Mouse (Mus musculus) cerebellum, adult 9-10 months (tissue): ENCODE results near the gene Sel1l3.

Experiments
- DNase-seq: peaks from one replicate; pipeline ENCODE4 v3.0.0; 2022

The Sel1l3 gene

DNA sequence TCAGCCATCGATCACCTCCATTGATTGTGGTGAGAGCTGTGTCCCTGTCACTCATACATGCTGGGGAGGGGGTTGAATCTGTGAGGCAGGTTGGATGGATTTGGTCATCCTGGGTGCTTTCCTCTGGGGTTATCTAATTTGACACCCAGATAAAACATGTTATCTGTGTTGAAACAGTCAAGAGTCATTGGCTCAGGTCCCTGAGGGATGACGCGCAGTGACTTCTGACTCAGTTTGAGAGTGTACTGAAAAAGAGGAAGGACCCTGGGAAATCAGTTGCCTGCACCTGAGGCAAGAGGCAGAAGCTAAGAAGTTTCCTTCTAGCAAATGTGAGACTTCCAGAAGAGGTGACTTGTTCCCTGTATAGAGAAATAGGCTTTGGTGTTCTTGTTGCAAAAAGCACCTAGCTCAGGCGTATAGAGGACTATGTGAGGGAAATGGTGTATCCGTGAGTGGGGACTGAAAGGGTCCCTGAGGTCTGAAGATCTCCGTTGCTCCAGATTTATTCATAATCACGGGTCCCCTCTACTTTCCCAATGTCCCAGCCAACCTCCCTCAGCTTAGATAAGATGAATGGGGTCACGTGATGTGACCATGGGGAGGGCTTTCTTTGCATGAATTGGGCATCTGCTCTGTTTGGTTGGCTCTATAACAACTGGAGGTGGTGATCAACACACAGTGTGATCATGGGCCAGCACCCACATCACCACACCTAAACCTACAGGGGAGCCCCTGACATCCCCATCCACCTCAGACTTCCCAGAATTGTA is 73.4 kb downstream of the Sel1l3 start:
- DNase-seq, result peak; percentile 35

DNA sequence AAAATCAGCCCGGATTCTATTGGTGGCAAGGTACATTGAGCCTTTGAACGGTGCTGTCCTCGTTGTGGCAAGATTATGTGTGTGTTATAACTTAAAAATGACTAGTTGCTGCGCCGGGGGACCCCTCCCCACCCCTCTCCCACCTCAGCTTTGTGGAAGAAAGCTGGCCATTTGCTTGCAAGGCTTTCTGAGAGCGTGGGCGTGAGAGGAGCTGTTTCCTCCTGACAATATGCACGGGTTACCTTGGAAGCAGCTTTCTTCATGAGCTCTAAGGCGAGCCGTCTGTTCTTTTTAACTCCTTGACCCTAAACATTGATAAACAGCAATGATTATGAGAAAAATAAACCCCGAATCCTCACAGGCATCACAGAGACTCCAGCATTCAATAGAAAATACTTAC is 74.2 kb downstream of the Sel1l3 start:
- DNase-seq, result peak; percentile 34

GRCm38 (mm10) chr5:53139140-53139539 is 74.6 kb downstream of the Sel1l3 start:
- DNase-seq, result no peak

DNA sequence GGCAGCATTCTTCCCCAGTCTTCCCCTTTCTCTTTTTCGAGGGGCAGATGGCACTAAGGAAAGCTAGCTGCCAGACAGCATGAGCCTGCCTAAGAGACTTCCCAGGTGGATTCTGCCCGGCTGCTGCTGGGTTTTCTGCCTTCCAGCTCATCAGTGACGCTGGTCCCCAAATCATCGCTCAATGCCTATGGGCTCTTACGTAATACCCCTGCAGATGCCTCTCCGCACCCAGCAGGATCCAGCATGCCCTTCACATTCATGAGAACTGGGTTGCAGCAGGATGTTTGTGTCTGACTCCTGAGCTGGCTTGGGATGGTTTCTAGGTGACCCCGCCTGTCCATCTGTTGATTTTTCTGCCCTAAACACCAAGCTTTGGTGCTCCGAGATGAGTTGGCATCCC is 75.7 kb downstream of the Sel1l3 start:
- DNase-seq, result peak; percentile 83

GRCm38 (mm10) chr5:53135984-53136383 is 77.7 kb downstream of the Sel1l3 start:
- DNase-seq, result peak; percentile 29

- peak; percentile 38 for DNase-seq
Observed at GRCm38 (mm10) chr5:53134003-53134402, 79.7 kb downstream of the Sel1l3 start.

DNA sequence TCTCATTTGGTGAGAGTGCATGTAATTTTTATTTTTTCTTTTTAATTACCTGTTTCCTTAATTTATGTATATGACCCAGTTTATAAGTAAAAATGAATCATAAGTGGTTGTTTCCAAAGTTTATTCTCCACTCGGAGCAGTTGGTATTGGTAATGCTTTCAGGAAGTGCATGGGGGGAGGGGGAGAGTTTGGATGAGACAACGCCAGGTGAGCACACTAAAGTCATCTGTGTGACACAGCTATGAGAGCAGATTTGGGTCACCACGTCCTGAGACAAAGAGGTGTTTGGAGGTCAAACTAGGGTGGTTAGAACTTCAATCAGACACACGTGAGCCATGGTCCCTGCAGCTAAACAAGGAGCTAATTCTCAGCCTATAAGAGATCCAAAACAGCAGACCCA is 89.0 kb downstream of the Sel1l3 start:
- no peak for DNase-seq

DNA sequence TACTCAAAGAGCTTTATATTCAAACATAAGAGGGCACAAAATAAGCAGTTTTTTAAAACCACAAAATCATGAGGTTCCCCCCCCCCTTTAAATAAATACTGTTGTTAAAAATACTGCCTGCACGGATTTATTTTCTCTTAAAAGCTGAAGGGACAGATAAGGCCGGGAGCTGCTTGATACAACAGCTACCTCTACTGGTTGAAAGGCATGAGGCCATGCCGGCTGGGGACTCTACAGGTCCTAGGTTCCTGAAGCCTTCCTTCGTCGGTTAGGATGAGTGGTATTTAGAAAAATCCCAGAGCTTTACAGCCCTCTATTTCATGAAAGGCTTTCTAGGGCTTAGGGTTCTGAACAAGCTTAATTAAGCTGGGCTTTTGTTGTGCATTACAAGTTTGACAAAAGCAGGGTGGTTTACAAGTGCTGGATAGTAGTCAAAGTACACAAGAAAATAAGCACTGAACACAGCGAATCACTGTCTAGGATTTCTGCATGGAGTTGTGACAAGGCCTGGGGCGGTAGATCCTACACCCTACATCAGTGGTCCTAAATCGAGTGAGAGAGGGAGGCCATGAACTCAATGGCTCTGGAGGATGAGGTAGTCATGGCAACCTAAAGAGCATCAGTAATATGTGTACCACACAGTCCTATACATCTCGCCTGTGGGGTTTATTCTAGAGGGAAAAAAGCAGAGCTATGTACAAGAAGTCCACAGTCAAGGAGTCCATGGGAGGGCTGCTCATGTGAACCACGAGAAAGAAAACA is 90.0 kb downstream of the Sel1l3 start:
- DNase-seq, result peak; percentile 69

GRCm38 (mm10) chr5:53119689-53120088 is 94.0 kb downstream of the Sel1l3 start:
- no peak for DNase-seq

DNA sequence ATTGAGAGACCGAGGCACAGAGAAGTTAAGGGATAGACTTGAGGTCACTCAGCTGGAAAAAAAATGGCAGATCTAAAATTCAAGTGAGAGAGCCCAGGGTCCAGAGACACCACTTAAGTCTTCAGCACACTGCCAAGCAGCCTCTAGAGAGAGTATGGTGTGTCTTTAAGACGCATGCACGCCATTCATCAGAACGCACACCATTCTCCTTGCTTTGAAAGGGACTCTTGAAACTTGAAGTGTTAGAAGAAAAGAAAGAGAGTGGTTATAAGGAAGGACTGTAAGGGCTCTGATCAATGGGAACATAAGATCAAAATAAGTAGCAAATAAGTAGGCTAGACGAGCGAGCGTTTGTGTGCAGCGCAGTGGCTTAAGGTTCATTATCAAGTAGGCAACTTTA is 95.5 kb downstream of the Sel1l3 start:
- DNase-seq, result no peak

- DNase-seq, result no peak
Observed at GRCm38 (mm10) chr5:53114616-53115267, 99.0 kb downstream of the Sel1l3 start.

DNA sequence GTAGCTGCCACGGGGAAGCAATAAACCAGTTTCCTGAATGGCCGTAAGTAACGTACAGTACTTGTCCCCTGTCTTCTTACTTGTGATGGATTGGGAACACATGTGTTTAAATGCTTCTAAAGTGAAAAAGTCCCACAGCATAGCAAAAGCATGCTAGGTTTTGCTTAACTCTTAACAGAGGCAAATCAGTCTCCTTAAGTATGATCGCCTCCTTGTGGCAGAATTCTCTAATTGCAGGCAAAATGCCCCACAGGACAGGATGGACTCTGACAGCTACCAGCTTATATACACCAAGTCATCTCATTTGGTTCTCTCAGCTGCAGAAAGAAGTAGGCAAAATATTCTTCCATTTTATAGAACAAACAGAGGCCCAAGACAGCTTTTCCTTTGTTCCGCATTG is 100.8 kb downstream of the Sel1l3 start:
- peak; percentile 23 for DNase-seq

DNA sequence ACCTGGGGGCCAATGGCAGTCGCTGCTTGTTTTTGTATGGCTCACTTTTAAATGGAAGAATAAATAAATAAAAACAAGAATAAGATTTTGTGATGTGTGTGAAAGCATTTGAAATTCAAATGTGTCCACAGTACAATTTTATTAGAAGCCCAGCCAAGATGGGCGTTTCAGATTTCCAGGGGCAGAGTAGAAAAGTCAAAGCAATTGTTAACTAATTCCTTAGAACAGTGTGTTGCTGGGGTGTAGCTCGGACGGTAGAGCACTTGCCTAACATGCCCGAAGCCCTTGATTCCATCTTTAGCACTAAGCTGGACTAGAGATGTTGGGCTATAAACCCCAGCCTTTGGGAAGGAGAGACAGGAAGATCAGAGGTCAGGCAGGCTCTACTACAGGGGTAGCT is 102.7 kb downstream of the Sel1l3 start:
- peak; percentile 7 for DNase-seq

GRCm38 (mm10) chr5:53110225-53110624 is 103.5 kb downstream of the Sel1l3 start:
- DNase-seq, result peak; percentile 19

- peak; percentile 37 for DNase-seq
Observed at GRCm38 (mm10) chr5:53108668-53109067, 105.1 kb downstream of the Sel1l3 start.

DNA sequence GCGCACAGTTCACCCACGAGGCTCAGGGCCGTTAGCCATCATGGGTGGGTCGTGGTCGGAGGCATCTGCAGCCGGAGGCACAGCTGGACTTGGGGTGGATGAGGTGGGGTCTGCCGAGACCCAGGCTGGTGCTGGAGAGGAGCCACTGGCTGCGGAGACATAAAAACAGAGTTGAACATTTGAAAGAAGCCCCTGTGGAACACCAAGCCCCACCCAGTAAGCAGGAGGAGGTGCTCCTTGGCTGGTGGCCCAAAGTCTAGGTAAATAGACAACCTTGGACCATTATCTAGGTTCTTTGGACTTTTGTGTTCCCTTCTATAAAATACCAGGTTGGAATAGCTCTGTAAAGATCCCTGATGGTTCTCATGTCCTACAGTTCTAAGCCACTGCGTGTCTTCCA is 105.7 kb downstream of the Sel1l3 start:
- DNase-seq, result peak; percentile 23

GRCm38 (mm10) chr5:53106731-53107130 is 107.0 kb downstream of the Sel1l3 start:
- DNase-seq, result no peak

- peak; percentile 34 for DNase-seq
Observed at GRCm38 (mm10) chr5:53106125-53106524, 107.6 kb downstream of the Sel1l3 start.

- peak; percentile 84 for DNase-seq
Observed at GRCm38 (mm10) chr5:53105716-53106115, 108.0 kb downstream of the Sel1l3 start.

- peak; percentile 45 for DNase-seq
Observed at GRCm38 (mm10) chr5:53104177-53104855, 109.4 kb downstream of the Sel1l3 start.

DNA sequence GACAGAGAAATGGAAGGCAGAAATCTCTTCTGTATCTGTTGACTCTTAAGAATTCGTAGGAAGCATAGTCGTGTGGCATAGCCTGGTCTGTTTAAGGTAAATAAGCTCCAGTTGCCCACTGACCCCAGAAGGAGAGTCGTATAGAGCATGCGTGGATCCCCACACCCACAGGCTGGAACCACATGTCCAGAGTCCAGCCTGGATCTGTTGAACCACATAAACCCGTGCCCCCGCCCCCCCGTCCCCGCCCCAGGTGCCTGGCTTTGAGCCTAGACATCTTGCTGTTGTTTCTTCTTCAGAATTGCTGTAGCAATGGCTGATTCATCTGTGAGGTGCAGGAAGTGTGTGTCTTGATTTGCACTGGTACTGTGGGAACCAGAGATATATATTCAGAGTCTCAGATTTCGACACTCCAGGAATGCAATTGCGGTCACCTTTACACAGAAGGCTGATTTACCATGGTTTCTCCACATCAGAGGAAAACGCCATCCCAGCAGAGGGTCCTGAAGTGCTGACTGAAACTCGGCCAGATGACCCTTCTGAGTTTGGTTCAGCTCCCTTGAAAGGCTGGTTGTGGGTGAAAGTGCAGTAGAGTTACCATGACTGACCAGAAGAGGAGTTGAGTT is 111.8 kb downstream of the Sel1l3 start:
- DNase-seq, result peak; percentile 11

GRCm38 (mm10) chr5:53091331-53091730 is 122.4 kb downstream of the Sel1l3 start:
- DNase-seq, result no peak

GRCm38 (mm10) chr5:53087452-53087851 is 126.3 kb downstream of the Sel1l3 start:
- DNase-seq, result no peak
